Mouse (Mus musculus): Measurements from ENCODE around the gene Cdh4. TPM values are rescaled to one million over a fixed set of nuclear protein-coding genes. Genes with fewer than 3 reads are reported as not detected.

Gene Cdh4
- polyA plus RNA-seq, 1 experiment from 2014 or later = 17.0 TPM

DNA sequence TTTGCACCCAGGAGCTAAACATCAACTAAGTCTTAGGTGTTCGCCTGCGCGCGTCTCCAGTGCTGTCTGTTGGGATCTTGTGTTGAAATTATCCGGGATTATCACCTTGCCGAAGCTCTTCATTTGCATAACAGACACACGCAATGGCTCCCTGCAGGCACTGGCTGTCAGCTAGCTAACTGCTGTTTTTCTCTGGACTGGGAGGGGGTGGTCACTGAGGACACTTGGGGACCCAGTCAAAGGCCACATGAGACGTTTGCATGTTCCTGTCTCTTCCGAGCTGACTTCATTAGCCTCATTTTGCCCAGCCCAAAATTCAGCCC is 325.3 kb downstream of the Cdh4 start:
- H3K9me3 ChIP-seq = no peaks in the 10 kb centered on the region
- H3K4me1 ChIP-seq = peaks cover 47% of the 10 kb centered on the region
- peak overlapping the region; percentile 32 for H3K4me3 ChIP-seq
- H3K27ac ChIP-seq = peak overlapping the region; percentile 57
- no peaks in the 10 kb centered on the region for H3K36me3 ChIP-seq (replicated peaks)
- peaks cover 45% of the 10 kb centered on the region for H3K27me3 ChIP-seq (ENCODE audit: poor library complexity, severe bottlenecking)
- WGBS = 3% methylated on average over 9 of the region's 9 CpGs
- no peak for DNase-seq (ENCODE audit: extremely low spot score, low spot score)

GRCm38 (mm10) chr2:179769137-179769536 is 326.9 kb downstream of the Cdh4 start:
- peaks cover 59% of the 10 kb centered on the region for H3K4me1 ChIP-seq
- no peaks in the 10 kb centered on the region for H3K9me3 ChIP-seq
- no peaks in the 10 kb centered on the region for H3K36me3 ChIP-seq (replicated peaks)
- 0 out of 2 replicates have a peak overlapping the region, but pooled peaks have one; percentile 31 for H3K27ac ChIP-seq
- peaks cover 52% of the 10 kb centered on the region for H3K27me3 ChIP-seq (ENCODE audit: poor library complexity, severe bottlenecking)
- DNase-seq (ENCODE audit: extremely low spot score, low spot score) = no peak
- 82% methylated on average over 5 of the region's 5 CpGs for WGBS
- no peak overlapping the region for H3K4me3 ChIP-seq

GRCm38 (mm10) chr2:179769943-179770342 is 327.7 kb downstream of the Cdh4 start:
- H3K4me1 ChIP-seq = peaks cover 67% of the 10 kb centered on the region
- peaks cover 44% of the 10 kb centered on the region for H3K27me3 ChIP-seq (ENCODE audit: poor library complexity, severe bottlenecking)
- no peaks in the 10 kb centered on the region for H3K36me3 ChIP-seq (replicated peaks)
- WGBS = 87% methylated on average over 8 of the region's 8 CpGs
- H3K4me3 ChIP-seq = no peak overlapping the region
- H3K9me3 ChIP-seq = no peaks in the 10 kb centered on the region
- DNase-seq (ENCODE audit: extremely low spot score, low spot score) = no peak
- 0 out of 2 replicates have a peak overlapping the region, but pooled peaks have one; percentile 11 for H3K27ac ChIP-seq

DNA sequence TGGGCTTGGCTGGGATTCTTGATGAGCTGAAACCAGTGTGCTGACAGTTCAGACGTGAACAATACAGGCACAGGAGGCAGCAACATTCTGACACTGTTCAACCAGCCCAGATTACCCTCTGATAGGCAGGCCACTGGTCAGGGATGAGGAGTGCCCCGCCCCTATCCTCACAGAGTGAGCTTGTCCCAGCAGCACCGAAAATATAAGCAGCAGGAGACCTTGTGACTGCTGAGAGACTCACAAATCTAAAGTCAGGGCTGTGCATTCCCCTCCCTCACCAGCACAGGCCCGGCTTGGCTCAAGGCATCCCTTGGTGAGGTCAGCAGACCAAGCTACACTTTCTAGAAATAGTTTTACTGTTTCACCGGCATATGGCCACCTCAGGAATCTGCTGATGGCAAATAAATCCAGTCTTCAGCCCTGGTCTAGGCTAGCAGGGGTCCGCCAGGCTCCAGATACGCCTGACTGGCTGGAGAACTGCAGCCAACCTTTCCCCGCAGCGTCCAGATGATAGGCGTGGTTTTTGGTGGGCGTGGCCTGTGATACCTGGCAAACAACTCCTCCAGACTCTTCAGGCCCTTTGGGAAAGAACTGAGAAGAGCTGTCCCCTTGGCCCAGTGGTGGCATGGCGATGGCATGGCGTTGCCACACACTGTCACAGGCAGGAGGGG is 332.3 kb downstream of the Cdh4 start:
- peaks cover 45% of the 10 kb centered on the region for H3K4me1 ChIP-seq
- WGBS = 12% methylated on average over 13 of the region's 13 CpGs
- H3K4me3 ChIP-seq = no peak overlapping the region
- peaks cover 10% of the 10 kb centered on the region; the same call in 1 of the 2 replicates for H3K27me3 ChIP-seq (ENCODE audit: poor library complexity, severe bottlenecking)
- H3K9me3 ChIP-seq = no peaks in the 10 kb centered on the region
- peak overlapping the region; percentile 56 for H3K27ac ChIP-seq
- no peaks in the 10 kb centered on the region for H3K36me3 ChIP-seq (replicated peaks)
- no peak for DNase-seq (ENCODE audit: extremely low spot score, low spot score)

DNA sequence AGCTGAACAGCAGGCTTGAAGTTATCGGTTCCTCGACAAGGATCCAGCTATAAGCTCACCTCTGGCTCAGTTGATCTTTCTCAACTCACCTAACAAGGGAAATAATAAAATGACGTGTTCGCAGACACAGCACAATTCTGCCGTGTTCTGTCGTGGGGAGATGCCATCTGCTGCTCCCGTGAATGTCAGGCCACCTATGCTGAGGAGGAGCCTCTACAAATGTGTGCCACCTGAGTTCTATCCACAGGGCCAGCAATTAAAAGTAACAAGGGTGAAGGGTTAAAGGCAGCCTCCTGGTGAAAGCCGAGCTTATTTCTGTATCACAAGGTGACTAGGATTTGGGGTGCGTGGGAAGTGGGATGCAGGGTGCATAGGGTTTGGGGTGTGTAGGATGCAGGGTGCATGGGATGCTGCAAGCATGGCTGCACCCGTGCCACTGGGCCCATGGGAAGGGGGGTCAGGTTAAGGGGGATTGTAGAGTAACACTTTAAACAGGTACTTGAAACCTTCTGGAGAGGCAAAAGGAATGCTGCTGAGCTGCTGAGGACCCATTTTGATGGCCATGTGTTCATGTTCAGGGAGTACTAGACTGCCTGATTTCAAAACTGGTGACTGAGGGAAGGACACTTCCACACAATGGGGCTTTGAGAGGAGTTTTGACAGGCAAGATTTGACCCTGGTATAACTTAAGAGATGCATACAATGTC is 333.9 kb downstream of the Cdh4 start:
- peaks cover 52% of the 10 kb centered on the region for H3K4me1 ChIP-seq
- H3K9me3 ChIP-seq = no peaks in the 10 kb centered on the region
- no peak overlapping the region for H3K4me3 ChIP-seq
- peaks cover 10% of the 10 kb centered on the region; the same call in 1 of the 2 replicates for H3K27me3 ChIP-seq (ENCODE audit: poor library complexity, severe bottlenecking)
- H3K36me3 ChIP-seq (replicated peaks) = 0 out of 2 replicates have a peak, but pooled peaks cover 3% of the 10 kb centered on the region
- no peak for DNase-seq (ENCODE audit: extremely low spot score, low spot score)
- WGBS = 91% methylated on average over 10 of the region's 10 CpGs
- H3K27ac ChIP-seq = no peak overlapping the region

DNA sequence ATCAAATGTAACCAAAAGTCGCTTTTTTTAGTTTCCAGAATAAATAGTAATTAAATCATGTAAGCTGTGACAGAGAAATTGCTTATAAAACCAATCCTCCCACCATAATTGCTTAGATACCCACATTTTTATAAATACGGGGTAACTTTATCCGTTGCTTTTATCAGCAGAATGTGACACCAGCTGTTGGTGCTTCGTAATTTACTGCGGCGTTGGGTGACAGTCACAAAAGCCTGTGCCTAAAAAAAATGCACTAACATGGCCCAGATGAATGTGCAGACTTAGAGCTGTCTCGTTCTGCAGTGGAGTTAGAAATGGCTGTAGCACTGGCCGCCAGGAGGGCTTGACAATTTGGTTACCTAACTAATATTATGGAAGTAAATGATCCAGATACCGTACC is 337.0 kb downstream of the Cdh4 start:
- H3K4me3 ChIP-seq = no peak overlapping the region
- 88% methylated on average over 9 of the region's 9 CpGs for WGBS
- H3K27me3 ChIP-seq (ENCODE audit: poor library complexity, severe bottlenecking) = no peaks in the 10 kb centered on the region
- no peaks in the 10 kb centered on the region for H3K9me3 ChIP-seq
- DNase-seq (ENCODE audit: extremely low spot score, low spot score) = no peak
- no peak overlapping the region for H3K27ac ChIP-seq
- H3K4me1 ChIP-seq = peaks cover 37% of the 10 kb centered on the region
- H3K36me3 ChIP-seq (replicated peaks) = 0 out of 2 replicates have a peak, but pooled peaks cover 3% of the 10 kb centered on the region

DNA sequence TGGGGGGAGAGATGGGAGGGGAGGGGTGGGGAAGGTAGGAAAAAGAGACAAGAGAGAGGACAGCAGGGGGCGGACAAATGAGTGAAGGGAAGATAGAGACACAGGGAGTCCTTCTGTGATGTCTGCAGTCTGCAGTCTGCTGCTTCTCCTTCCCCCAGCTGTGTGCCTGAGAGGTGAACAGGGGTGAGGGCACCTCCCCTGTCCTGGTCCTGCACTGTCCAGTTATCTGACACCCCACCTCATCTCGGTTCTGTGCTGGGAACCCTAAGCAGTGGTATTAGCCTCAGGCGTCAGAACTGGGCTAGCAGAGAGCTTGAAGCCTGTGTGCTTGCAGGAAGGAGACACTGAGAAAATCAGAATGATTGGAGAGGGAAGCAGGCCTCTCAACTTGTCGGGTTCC is 338.7 kb downstream of the Cdh4 start:
- H3K36me3 ChIP-seq (replicated peaks) = 0 out of 2 replicates have a peak, but pooled peaks cover 3% of the 10 kb centered on the region
- peaks cover 21% of the 10 kb centered on the region for H3K4me1 ChIP-seq
- peak overlapping the region; percentile 51 for H3K27ac ChIP-seq
- 44% methylated on average over 4 of the region's 4 CpGs for WGBS
- DNase-seq (ENCODE audit: extremely low spot score, low spot score) = no peak
- H3K27me3 ChIP-seq (ENCODE audit: poor library complexity, severe bottlenecking) = no peaks in the 10 kb centered on the region
- H3K9me3 ChIP-seq = no peaks in the 10 kb centered on the region
- H3K4me3 ChIP-seq = no peak overlapping the region

GRCm38 (mm10) chr2:179787256-179787655 is 345.0 kb downstream of the Cdh4 start:
- 36% methylated on average over 18 of the region's 18 CpGs for WGBS
- Histone ChIP-seq H3K4me3 (peak overlapping the region; percentile 5; the same call in 1 of the 2 replicates), H3K9me3 (no peaks in the 10 kb centered on the region), H3K4me1 (peaks cover 55% of the 10 kb centered on the region), H3K36me3 (replicated peaks) (no peaks in the 10 kb centered on the region), H3K27ac (peak overlapping the region; percentile 91), H3K27me3 (ENCODE audit: poor library complexity, severe bottlenecking) (no peaks in the 10 kb centered on the region)
- DNase-seq (ENCODE audit: extremely low spot score, low spot score) = peak; percentile 46

DNA sequence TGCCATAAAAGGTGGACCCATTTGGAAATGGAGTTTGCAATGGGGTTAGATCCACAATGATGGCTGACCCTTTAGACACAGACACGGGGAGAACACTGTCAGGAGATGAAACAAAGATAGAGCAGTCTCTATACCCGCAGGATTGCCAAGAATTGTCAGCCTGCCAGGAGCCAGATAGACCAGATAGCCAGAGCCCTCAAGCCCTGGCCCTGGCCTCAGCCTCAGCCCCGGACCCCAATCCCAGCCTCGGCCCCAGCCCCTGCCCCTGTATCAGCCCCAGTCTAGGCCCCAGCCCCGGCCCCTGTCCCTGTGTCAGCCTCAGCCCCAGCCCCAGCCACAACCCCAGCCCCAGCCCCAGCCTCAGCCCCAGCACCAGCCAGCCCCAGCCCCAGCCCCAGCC is 345.6 kb downstream of the Cdh4 start:
- H3K4me3 ChIP-seq = no peak overlapping the region
- H3K4me1 ChIP-seq = peaks cover 60% of the 10 kb centered on the region
- H3K27ac ChIP-seq = peak overlapping the region; percentile 91
- H3K36me3 ChIP-seq (replicated peaks) = no peaks in the 10 kb centered on the region
- 65% methylated on average over 4 of the region's 5 CpGs for WGBS
- DNase-seq (ENCODE audit: extremely low spot score, low spot score) = no peak
- H3K9me3 ChIP-seq = no peaks in the 10 kb centered on the region
- H3K27me3 ChIP-seq (ENCODE audit: poor library complexity, severe bottlenecking) = no peaks in the 10 kb centered on the region

DNA sequence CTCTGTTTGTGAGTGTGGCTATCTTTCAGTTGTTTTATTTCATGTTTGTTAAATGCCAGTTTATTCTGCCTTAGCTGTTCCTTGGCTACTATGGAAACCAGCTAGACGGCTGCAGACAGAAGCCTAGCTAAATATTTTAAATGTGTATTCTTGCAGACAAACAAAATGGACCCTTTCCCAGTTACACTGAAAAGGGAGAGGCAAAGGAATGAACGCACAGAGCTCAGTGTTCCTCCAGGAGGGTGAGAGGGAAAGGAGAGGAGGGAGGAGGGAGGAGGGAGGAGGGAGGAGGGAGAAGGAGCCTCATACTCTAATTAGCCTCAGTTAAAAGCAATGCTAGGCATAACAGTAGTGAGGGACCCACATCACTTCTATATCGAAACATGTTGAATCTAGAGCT is 348.5 kb downstream of the Cdh4 start:
- no peaks in the 10 kb centered on the region for H3K36me3 ChIP-seq (replicated peaks)
- no peak for DNase-seq (ENCODE audit: extremely low spot score, low spot score)
- no peaks in the 10 kb centered on the region for H3K9me3 ChIP-seq
- H3K27me3 ChIP-seq (ENCODE audit: poor library complexity, severe bottlenecking) = no peaks in the 10 kb centered on the region
- WGBS = 83% methylated on average over 3 of the region's 3 CpGs
- H3K27ac ChIP-seq = peak overlapping the region; percentile 77; the same call in 1 of the 2 replicates
- peaks cover 79% of the 10 kb centered on the region for H3K4me1 ChIP-seq
- H3K4me3 ChIP-seq = no peak overlapping the region

GRCm38 (mm10) chr2:179792426-179793133 is 350.3 kb downstream of the Cdh4 start:
- H3K4me3 ChIP-seq = no peak overlapping the region
- peak overlapping the region; percentile 77 for H3K27ac ChIP-seq
- no peaks in the 10 kb centered on the region for H3K9me3 ChIP-seq
- no peak for DNase-seq (ENCODE audit: extremely low spot score, low spot score)
- H3K4me1 ChIP-seq = peaks cover 67% of the 10 kb centered on the region
- no peaks in the 10 kb centered on the region for H3K27me3 ChIP-seq (ENCODE audit: poor library complexity, severe bottlenecking)
- H3K36me3 ChIP-seq (replicated peaks) = 0 out of 2 replicates have a peak, but pooled peaks cover under 1% of the 10 kb centered on the region
- WGBS = 33% methylated on average over 13 of the region's 13 CpGs

GRCm38 (mm10) chr2:179794354-179794753 is 352.1 kb downstream of the Cdh4 start:
- Histone ChIP-seq H3K27ac (no peak overlapping the region), H3K4me3 (no peak overlapping the region), H3K27me3 (ENCODE audit: poor library complexity, severe bottlenecking) (no peaks in the 10 kb centered on the region), H3K36me3 (replicated peaks) (0 out of 2 replicates have a peak, but pooled peaks cover 3% of the 10 kb centered on the region), H3K9me3 (no peaks in the 10 kb centered on the region), H3K4me1 (peaks cover 51% of the 10 kb centered on the region)
- WGBS = 61% methylated on average over 1 of the region's 1 CpGs
- DNase-seq (ENCODE audit: extremely low spot score, low spot score) = no peak

Measured in forebrain, embryonic 10.5 days (tissue).